8 mouse cellular contexts compared by ENCODE assay signal in the genomic region with DNA sequence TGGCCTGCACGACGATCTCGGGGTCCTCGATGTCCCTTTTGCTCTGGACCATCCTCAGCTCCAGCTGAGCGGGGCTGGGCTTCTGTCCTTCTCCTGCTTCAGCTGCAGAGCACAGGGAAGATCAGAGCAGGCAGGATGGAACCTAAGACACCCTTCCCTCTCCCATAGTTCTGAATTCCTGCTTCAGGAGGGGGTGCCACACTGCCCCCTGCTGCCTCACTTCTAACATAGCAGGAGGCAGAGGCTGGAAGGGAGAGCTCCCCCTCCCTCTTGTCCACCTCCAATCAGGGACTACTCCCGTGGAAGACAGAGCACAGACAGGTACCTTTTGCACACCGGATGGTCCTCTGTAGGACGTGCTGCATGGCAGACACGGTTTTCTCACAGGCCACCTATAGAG. TPM values are rescaled to one million over a fixed set of nuclear protein-coding genes. Genes with fewer than 3 reads are reported as not detected.
DNase-seq lines count a peak whose midpoint lies in the region; ATAC-seq and TF ChIP-seq lines count a peak whose summit lies in the region.

No protein-coding gene starts in this region.

- H3K9me3 ChIP-seq in kidney, postnatal 0 days (replicated peaks; ENCODE audit: low read length) = no peaks in the 10 kb centered on the region

- H3K4me3 ChIP-seq in kidney, postnatal 0 days (replicated peaks; ENCODE audit: low read depth, low read length) = no peak overlapping the region

- WGBS in kidney, postnatal 0 days = 71% methylated on average over 9 of the region's 9 CpGs

- no peaks in the 10 kb centered on the region for H3K27me3 ChIP-seq in kidney, postnatal 0 days (ENCODE audit: insufficient read depth, low read length)

- H3K9ac ChIP-seq in kidney, postnatal 0 days (ENCODE audit: low read depth, low read length) = no peak overlapping the region

- no peak overlapping the region for H3K4me2 ChIP-seq in kidney, postnatal 0 days (ENCODE audit: low read length)

- DNase-seq in kidney, postnatal 0 days (ENCODE audit: low spot score) = peak; percentile 48
- DNase-seq in kidney, postnatal 14 days = no peak
- peak; percentile 32 for DNase-seq in 416B (ENCODE audit: low read depth)
- peak; percentile 28 for DNase-seq in CD4-positive helper T cell, adult 2 months (ENCODE audit: low read depth, low spot score)
- no peak for DNase-seq in c-Kit-positive CD71-positive TER-119-positive erythroid progenitor cells, embryonic 14.5 days (ENCODE audit: low spot score)
- DNase-seq in left cerebral cortex, adult 11 months (ENCODE audit: low spot score) = no peak
- DNase-seq in urinary bladder, postnatal 14 days (ENCODE audit: low spot score) = no peak

- ATAC-seq in kidney, postnatal 0 days (replicated peaks; ENCODE audit: low FRiP score, low read depth) = no peak
- peak; percentile 10 to 50; a peak in 2 of 4 replicates for ATAC-seq in hematopoietic stem cell, adult 5-6 weeks (replicated peaks in 1 of 2; ENCODE audit: insufficient read depth in 1 of 2, low FRiP score in 2 of 2, low TSS enrichment in 1 of 2, low read depth in 1 of 2, poor library complexity in 2 of 2, severe bottlenecking in 2 of 2)

- H3K4me1 ChIP-seq in kidney, postnatal 0 days (replicated peaks; ENCODE audit: insufficient read depth, low read length) = no peaks in the 10 kb centered on the region

- peak; percentile 70 for TF ChIP-seq CTCF in kidney, postnatal 0 days (IDR thresholded peaks at IDR 0.05; ENCODE audit: low read depth)

- H3K27ac ChIP-seq in kidney, postnatal 0 days = no peak overlapping the region

- H3K36me3 ChIP-seq in kidney, postnatal 0 days (ENCODE audit: insufficient read depth, low read length) = peaks cover 29% of the 10 kb centered on the region; the same call in 1 of the 2 replicates

RNA-seq across cellular contexts. Expression of gene Cstb, which starts 15.3 kb away (rescaled TPM):
- 402 and 433 TPM in 2 replicates for polyA plus RNA-seq in kidney, postnatal 0 days (2015; fragmentation: Nextera tagmentation; extraction: Ambion mirVana)
- 28.9 and 59.0 TPM in 2 replicates for total RNA-seq in hematopoietic stem cell, adult 5-6 weeks (2017)

RNA-seq across cellular contexts. Expression of gene Pdxk, which starts 24.0 kb away (rescaled TPM):
- 24.0 and 25.2 TPM in 2 replicates for polyA plus RNA-seq in kidney, postnatal 0 days (2015; fragmentation: Nextera tagmentation; extraction: Ambion mirVana)
- 12.3 and 17.1 TPM in 2 replicates for total RNA-seq in hematopoietic stem cell, adult 5-6 weeks (2017)

RNA-seq across cellular contexts. Expression of gene Rrp1, which starts 28.0 kb away (rescaled TPM):
- 232 and 262 TPM in 2 replicates for polyA plus RNA-seq in kidney, postnatal 0 days (2015; fragmentation: Nextera tagmentation; extraction: Ambion mirVana)
- total RNA-seq in hematopoietic stem cell, adult 5-6 weeks (2017) = 310 and 472 TPM in 2 replicates

Comparison
In these comparisons a context has a peak if more than half of its experiments do, and no peak if none do; other contexts are left out.
1. DNase-seq: peak in kidney, postnatal 0 days (single experiment), 416B (single experiment) and CD4-positive helper T cell, adult 2 months (single experiment); none in kidney, postnatal 14 days (single experiment), c-Kit-positive CD71-positive TER-119-positive erythroid progenitor cells, embryonic 14.5 days (single experiment), left cerebral cortex, adult 11 months (single experiment) and urinary bladder, postnatal 14 days (single experiment).